8 mouse cellular contexts compared by ENCODE assay signal in genomic region chr3:146499431-146500002, GRCm38 (mm10). TPM values are rescaled to one million over a fixed set of nuclear protein-coding genes. Genes with fewer than 3 reads are reported as not detected.
DNase-seq lines count a peak whose midpoint lies in the region; ATAC-seq lines count a peak whose summit lies in the region.

TSS of gene Spata1 (minus strand) at chr3:146499753.
TSS of gene Gng5 (plus strand) at chr3:146499807.

- under 1% methylated on average over 73 of the region's 88 CpGs for WGBS in hindbrain, embryonic 15.5 days
- under 1% methylated on average over 69 of the region's 88 CpGs for WGBS in macrophage (ENCODE audit: missing documents)

- H3K79me2 ChIP-seq in macrophage (ENCODE audit: inconsistent target) = peaks cover 46% of the 10 kb centered on the region

- peak; percentile 86 for DNase-seq in T-cell, adult 2 months (ENCODE audit: low spot score)
- DNase-seq in cerebellum, postnatal 4 days (ENCODE audit: low spot score in 2 of 2) = peak; percentile 68 to 80
- peak; percentile 82 for DNase-seq in gastrocnemius, adult 18-20 months (ENCODE audit: low spot score)
- peak; percentile 14 to 50 for DNase-seq in left cerebral cortex, adult 18-20 months (ENCODE audit: low spot score in 2 of 2)
- peak; percentile 93 for DNase-seq in retina, postnatal 1 day
- peak; percentile 73 to 86 for DNase-seq in urinary bladder, adult 18-20 months (ENCODE audit: low spot score in 2 of 2)

- peaks cover 28% of the 10 kb centered on the region for H3K4me1 ChIP-seq in hindbrain, embryonic 15.5 days (replicated peaks)

- peak within 1 kb of the TSS; percentile 49 for H3K9ac ChIP-seq in hindbrain, embryonic 15.5 days

- peak; percentile 91 for ATAC-seq in hindbrain, embryonic 15.5 days (ENCODE audit: low FRiP score, low read depth)

- no peaks in the 10 kb centered on the region for H3K9me3 ChIP-seq in hindbrain, embryonic 15.5 days

- peaks cover 9% of the 10 kb centered on the region; the same call in 1 of the 2 replicates for H3K36me3 ChIP-seq in hindbrain, embryonic 15.5 days
- peaks cover 6% of the 10 kb centered on the region; the same call in 1 of the 2 replicates for H3K36me3 ChIP-seq in macrophage (ENCODE audit: inconsistent target)

- peak within 1 kb of the TSS; percentile 72 for H3K4me2 ChIP-seq in hindbrain, embryonic 15.5 days

- H3K27me3 ChIP-seq in hindbrain, embryonic 15.5 days = no peaks in the 10 kb centered on the region

- peak within 1 kb of the TSS; percentile 79 for H3K4me3 ChIP-seq in hindbrain, embryonic 15.5 days
- H3K4me3 ChIP-seq in macrophage (ENCODE audit: inconsistent target) = peak within 1 kb of the TSS; percentile 89

- peak within 1 kb of the TSS; percentile 77 for H3K27ac ChIP-seq in hindbrain, embryonic 15.5 days (replicated peaks)
- H3K27ac ChIP-seq in macrophage = peak within 1 kb of the TSS; percentile 88

RNA-seq across cellular contexts. Expression of gene Spata1, which starts in this region (rescaled TPM):
- total RNA-seq in gastrocnemius, adult 18-20 months (2021) = 1 to 10 TPM; 7.0 to 8.5 TPM
- 5.4 and 5.6 TPM in 2 replicates for polyA plus RNA-seq in hindbrain, embryonic 15.5 days (2015; fragmentation: Nextera tagmentation; extraction: Ambion mirVana)
- 1 to 10 TPM; 2.5 to 3.4 TPM for total RNA-seq in left cerebral cortex, adult 18-20 months (2021)
- total RNA-seq in macrophage (2018; cell fraction: chromatin; rRNA removed) = 10 to 100 TPM in 24 of 26 experiments, 1 to 10 TPM in 2; 5.7 to 28.7 (median 19.3) TPM
- 1 to 10 TPM in 19 of 26 experiments, under 1 TPM in 7; 0.73 to 3.3 (median 1.4) TPM for total RNA-seq in macrophage (2018; cell fraction: cytosol; rRNA removed)
- total RNA-seq in macrophage (2018; cell fraction: nucleus; rRNA removed) = 10 to 100 TPM in 16 of 26 experiments, 1 to 10 TPM in 10; 4.9 to 23.8 (median 12.4) TPM
- 1.1 to 3.2 TPM (median 2.2 TPM) in 3 replicates for polyA plus RNA-seq in macrophage (2018)

RNA-seq across cellular contexts. Expression of gene Gng5, which starts in this region (rescaled TPM):
- 100 to 1,000 TPM; 468 to 538 TPM for total RNA-seq in gastrocnemius, adult 18-20 months (2021)
- 372 and 431 TPM in 2 replicates for polyA plus RNA-seq in hindbrain, embryonic 15.5 days (2015; fragmentation: Nextera tagmentation; extraction: Ambion mirVana)
- total RNA-seq in left cerebral cortex, adult 18-20 months (2021) = 10 to 100 TPM; 48.4 to 49.5 TPM
- 10 to 100 TPM; 18.5 to 59.6 (median 37.4) TPM for total RNA-seq in macrophage (2018; cell fraction: chromatin; rRNA removed)
- 100 to 1,000 TPM; 368 to 688 (median 489) TPM for total RNA-seq in macrophage (2018; cell fraction: cytosol; rRNA removed)
- total RNA-seq in macrophage (2018; cell fraction: nucleus; rRNA removed) = 100 to 1,000 TPM in 11 of 26 experiments, 10 to 100 TPM in 15; 27.6 to 151 (median 92.5) TPM
- polyA plus RNA-seq in macrophage (2018) = 567 to 673 TPM (median 599 TPM) in 3 replicates

Comparison
In these comparisons a context has a peak if more than half of its experiments do, and no peak if none do; other contexts are left out.
1. Peak in every context shown above with its lines: DNase-seq, ATAC-seq, H3K4me3 ChIP-seq and H3K27ac ChIP-seq.
2. RNA of gene Gng5 (total RNA-seq): 468 to 538 TPM in gastrocnemius, adult 18-20 months; 48.4 to 49.5 TPM in left cerebral cortex, adult 18-20 months; every median in the first group is over 4 times any median in the second.
3. DNase-seq: peak in every context shown above with its lines; median percentile 93 in retina, postnatal 1 day; 86 in T-cell, adult 2 months; 82 in gastrocnemius, adult 18-20 months; 80 in urinary bladder, adult 18-20 months; 74 in cerebellum, postnatal 4 days; 32 in left cerebral cortex, adult 18-20 months.